Mouse (Mus musculus) intestine, embryonic 14.5 days (tissue): ENCODE data around the gene Frmpd3. TPM values are rescaled to one million over a fixed set of nuclear protein-coding genes. Genes with fewer than 3 reads are reported as not detected.

Experiments used
- ATAC-seq: fragments of 200-750 bp; cut with Nextera tagmentation; replicated peaks from 2 replicates; pipeline ENCODE4 v1.8.0; 2017; ENCODE audit warnings: low read depth, moderate number of reproducible peaks, moderate TSS enrichment, moderate library complexity; ENCODE audit not compliant: low FRiP score, low TSS enrichment
- DNase-seq: peaks from one replicate; pipeline ENCODE4 v3.0.0-alpha.2; 2018; ENCODE audit warnings: low spot score
- H3K27ac ChIP-seq: fragments of 300-500 bp; sonication (generic); 2 replicates; pipeline ENCODE4 v1.5.1; 2014; ENCODE audit warnings: low read depth, mild to moderate bottlenecking, control low read depth
- H3K27me3 ChIP-seq: fragments of 300-500 bp; sonication (generic); replicated peaks from 2 replicates; pipeline ENCODE4 v1.6.1; 2014; ENCODE audit warnings: low read length, control low read depth; ENCODE audit not compliant: control insufficient read depth, insufficient read depth
- H3K36me3 ChIP-seq: fragments of 300-500 bp; sonication (generic); 2 replicates; pipeline ENCODE4 v1.6.1; 2014; ENCODE audit warnings: low read length, control low read depth; ENCODE audit not compliant: control insufficient read depth, insufficient read depth
- H3K4me1 ChIP-seq: fragments of 300-500 bp; sonication (generic); replicated peaks from 2 replicates; pipeline ENCODE4 v1.6.1; 2014; ENCODE audit warnings: low read length, control low read depth, mixed read lengths; ENCODE audit not compliant: control insufficient read depth, insufficient read depth
- H3K4me2 ChIP-seq: fragments of 300-500 bp; sonication (generic); 2 replicates; pipeline ENCODE4 v1.6.1; 2014; ENCODE audit warnings: low read length
- H3K4me3 ChIP-seq: fragments of 300-500 bp; sonication (generic); 2 replicates; pipeline ENCODE4 v1.5.1; 2014; ENCODE audit warnings: low read depth, low read length, control low read depth, mixed read lengths
- H3K9ac ChIP-seq: fragments of 300-500 bp; sonication (generic); 2 replicates; pipeline ENCODE4 v1.6.1; 2014; ENCODE audit warnings: mild to moderate bottlenecking, low read length
- H3K9me3 ChIP-seq: fragments of 300-500 bp; sonication (generic); 2 replicates; pipeline ENCODE4 v1.6.1; 2016; ENCODE audit warnings: low read length, control low read depth; ENCODE audit not compliant: control insufficient read depth
- WGBS: fragments of 180-500 bp; shearing (Covaris S2); extraction: QIAGEN DNeasy Blood & Tissue Kit; methylation state at CpG from one replicate; pipeline ENCODE4 v1.1.7; 2014; 5-methylcytosine and 5-hydroxymethylcytosine counted together
- polyA plus RNA-seq: library from polyadenylated mRNA; unstranded; fragments of >200 nt; fragmentation: Nextera tagmentation; extraction: Ambion mirVana; gene quantifications from 2 replicates; pipeline ENCODE4 v1.2.1, GENCODE M21; 2014

The Frmpd3 gene
- polyA plus RNA-seq, 1 experiment from 2014 or later: 0.09 TPM

- H3K27me3 ChIP-seq: 0 out of 2 replicates have a peak, but pooled peaks cover 5% of the 10 kb centered on the region
- H3K27ac ChIP-seq: no peak overlapping the region
- H3K4me3 ChIP-seq: no peak overlapping the region
- no peaks in the 10 kb centered on the region for H3K4me1 ChIP-seq
- no peaks in the 10 kb centered on the region for H3K36me3 ChIP-seq
- no peak overlapping the region for H3K9ac ChIP-seq
- 46% methylated on average over 3 of the region's 3 CpGs for WGBS
- no peak for ATAC-seq
- no peak for DNase-seq
- H3K4me2 ChIP-seq: no peak overlapping the region
- H3K9me3 ChIP-seq: no peaks in the 10 kb centered on the region
Observed at GRCm38 (mm10) chrX:140399986-140400385, 57.9 kb downstream of the Frmpd3 start.

GRCm38 (mm10) chrX:140402904-140403303, 60.8 kb downstream of the Frmpd3 start:
- 50% methylated on average over 4 of the region's 4 CpGs for WGBS

GRCm38 (mm10) chrX:140406079-140406478, 64.0 kb downstream of the Frmpd3 start:
- Histone ChIP-seq H3K4me2 (no peak overlapping the region), H3K9ac (no peak overlapping the region), H3K27me3 (no peaks in the 10 kb centered on the region), H3K4me1 (no peaks in the 10 kb centered on the region), H3K36me3 (no peaks in the 10 kb centered on the region), H3K4me3 (no peak overlapping the region), H3K27ac (no peak overlapping the region), H3K9me3 (no peaks in the 10 kb centered on the region)
- ATAC-seq (no peak), DNase-seq (no peak)
- WGBS: 40% methylated on average over 3 of the region's 4 CpGs

More at GRCm38 (mm10) chrX:140402904-140403303, 60.8 kb downstream of the Frmpd3 start:
- no peak for DNase-seq
- Histone ChIP-seq H3K27me3 (0 out of 2 replicates have a peak, but pooled peaks cover 5% of the 10 kb centered on the region), H3K27ac (no peak overlapping the region), H3K9ac (no peak overlapping the region), H3K36me3 (no peaks in the 10 kb centered on the region), H3K9me3 (no peaks in the 10 kb centered on the region), H3K4me3 (no peak overlapping the region), H3K4me1 (no peaks in the 10 kb centered on the region), H3K4me2 (no peak overlapping the region)
- no peak for ATAC-seq

DNA sequence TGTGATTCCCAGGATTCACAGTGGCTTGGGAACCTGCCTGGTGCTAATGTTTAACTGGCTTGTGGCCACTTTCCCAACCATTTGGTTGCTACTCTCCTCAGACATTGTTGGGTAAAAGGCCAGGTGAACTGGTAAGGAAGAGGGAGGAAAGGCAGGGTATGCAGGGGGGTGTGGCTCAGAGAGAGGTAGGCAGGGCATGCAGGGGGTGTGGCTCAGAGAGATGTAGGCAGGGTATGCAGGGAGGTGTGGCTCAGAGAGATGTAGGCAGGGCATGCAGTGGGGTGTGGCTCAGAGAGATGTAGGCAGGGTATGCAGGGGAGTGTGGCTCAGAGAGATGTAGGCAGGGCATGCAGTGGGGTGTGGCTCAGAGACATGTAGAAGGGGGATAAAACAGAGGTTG, 64.4 kb downstream of the Frmpd3 start:
- H3K4me1 ChIP-seq: no peaks in the 10 kb centered on the region
- no peaks in the 10 kb centered on the region for H3K27me3 ChIP-seq
- no peak overlapping the region for H3K27ac ChIP-seq
- ATAC-seq: no peak
- no peak overlapping the region for H3K9ac ChIP-seq
- H3K9me3 ChIP-seq: no peaks in the 10 kb centered on the region
- H3K4me3 ChIP-seq: no peak overlapping the region
- H3K36me3 ChIP-seq: no peaks in the 10 kb centered on the region
- no peak for DNase-seq
- no peak overlapping the region for H3K4me2 ChIP-seq

DNA sequence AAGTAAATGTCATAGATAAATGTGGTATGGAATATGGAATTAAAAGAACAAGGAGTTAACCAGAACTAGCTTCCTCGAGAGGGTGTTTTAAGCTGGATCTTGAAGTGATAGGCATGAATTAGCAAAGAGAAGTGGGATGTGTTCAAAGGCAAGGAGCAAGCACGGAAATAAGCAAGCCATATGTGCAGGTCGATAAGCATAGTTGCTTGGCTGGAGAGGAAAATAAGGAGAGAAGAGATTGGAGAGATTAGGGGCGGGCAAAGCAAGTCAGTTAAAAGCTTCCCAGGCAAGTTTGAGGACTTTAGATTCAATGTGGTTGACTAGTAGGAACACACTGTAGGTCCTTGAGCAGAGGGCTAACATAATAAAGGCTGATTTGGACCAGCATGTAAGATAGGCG, 65.5 kb downstream of the Frmpd3 start:
- Histone ChIP-seq H3K4me1 (no peaks in the 10 kb centered on the region), H3K4me3 (no peak overlapping the region), H3K9ac (no peak overlapping the region), H3K27me3 (no peaks in the 10 kb centered on the region), H3K4me2 (no peak overlapping the region), H3K27ac (no peak overlapping the region), H3K36me3 (no peaks in the 10 kb centered on the region), H3K9me3 (no peaks in the 10 kb centered on the region)
- 87% methylated on average over 5 of the region's 5 CpGs for whole genome bisulfite sequencing
- DNase-seq: no peak
- ATAC-seq: no peak

GRCm38 (mm10) chrX:140418467-140418866, 76.4 kb downstream of the Frmpd3 start:
- H3K4me1 ChIP-seq: no peaks in the 10 kb centered on the region
- H3K9me3 ChIP-seq: no peaks in the 10 kb centered on the region
- H3K4me2 ChIP-seq: no peak overlapping the region
- no peak overlapping the region for H3K27ac ChIP-seq
- H3K9ac ChIP-seq: no peak overlapping the region
- DNase-seq: no peak
- WGBS: 87% methylated on average over 4 of the region's 4 CpGs
- H3K27me3 ChIP-seq: 0 out of 2 replicates have a peak, but pooled peaks cover 3% of the 10 kb centered on the region
- ATAC-seq: no peak
- no peak overlapping the region for H3K4me3 ChIP-seq
- H3K36me3 ChIP-seq: no peaks in the 10 kb centered on the region

GRCm38 (mm10) chrX:140427124-140427523, 85.1 kb downstream of the Frmpd3 start:
- Histone ChIP-seq H3K4me2 (no peak overlapping the region), H3K4me3 (no peak overlapping the region), H3K4me1 (no peaks in the 10 kb centered on the region), H3K27me3 (0 out of 2 replicates have a peak, but pooled peaks cover 3% of the 10 kb centered on the region), H3K9me3 (no peaks in the 10 kb centered on the region), H3K36me3 (no peaks in the 10 kb centered on the region), H3K9ac (no peak overlapping the region), H3K27ac (no peak overlapping the region)
- no peak for ATAC-seq
- WGBS: 77% methylated on average over 4 of the region's 4 CpGs
- DNase-seq: no peak

GRCm38 (mm10) chrX:140428252-140428651, 86.2 kb downstream of the Frmpd3 start:
- DNase-seq (no peak), ATAC-seq (no peak)
- Histone ChIP-seq H3K4me3 (no peak overlapping the region), H3K36me3 (no peaks in the 10 kb centered on the region), H3K27me3 (0 out of 2 replicates have a peak, but pooled peaks cover 3% of the 10 kb centered on the region), H3K9me3 (no peaks in the 10 kb centered on the region), H3K27ac (no peak overlapping the region), H3K9ac (no peak overlapping the region), H3K4me1 (no peaks in the 10 kb centered on the region), H3K4me2 (no peak overlapping the region)
- 60% methylated on average over 7 of the region's 8 CpGs for WGBS

DNA sequence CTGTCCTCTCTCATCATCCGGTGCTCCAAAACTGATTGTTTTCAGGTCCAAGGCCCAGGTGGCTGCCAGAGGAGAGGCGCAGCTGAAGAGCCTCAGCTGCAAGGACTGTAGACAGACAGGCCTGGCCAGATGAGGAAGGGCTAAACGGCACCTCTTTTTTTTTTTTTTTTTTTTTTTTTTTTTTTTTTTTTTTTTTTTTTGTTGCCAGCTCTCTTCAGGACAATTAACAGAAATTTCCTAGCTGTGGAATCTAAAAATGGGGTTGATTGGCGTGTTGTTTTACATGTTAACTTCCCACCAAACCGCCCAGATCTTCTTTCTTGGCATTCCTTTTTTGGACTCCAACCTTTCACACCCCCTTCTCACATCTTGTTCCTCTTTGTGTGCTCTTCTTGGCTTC, 87.9 kb downstream of the Frmpd3 start:
- DNase-seq: no peak
- no peaks in the 10 kb centered on the region for H3K4me1 ChIP-seq
- 73% methylated on average over 5 of the region's 5 CpGs for WGBS
- no peak overlapping the region for H3K4me2 ChIP-seq
- ATAC-seq: no peak
- H3K9ac ChIP-seq: no peak overlapping the region
- no peaks in the 10 kb centered on the region for H3K36me3 ChIP-seq
- no peak overlapping the region for H3K27ac ChIP-seq
- 0 out of 2 replicates have a peak, but pooled peaks cover 3% of the 10 kb centered on the region for H3K27me3 ChIP-seq
- H3K9me3 ChIP-seq: no peaks in the 10 kb centered on the region
- H3K4me3 ChIP-seq: no peak overlapping the region
